Mouse (Mus musculus): ENCODE measurements around the gene Ercc6l2. TPM values are rescaled to one million over a fixed set of nuclear protein-coding genes. Genes with fewer than 3 reads are reported as not detected.
A peak's percentile ranks its signal among the peaks of the same experiment; 100 is the strongest.

Gene Ercc6l2
- total and polyA plus RNA-seq, 3 experiments: 2.1 to 9.8 (median 8.1) TPM

GRCm38 (mm10) chr13:63807979-63808378 lies 7.1 kb upstream of the Ercc6l2 start:
- 90% methylated on average over 3 of the region's 3 CpGs for WGBS
- no peaks in the 10 kb centered on the region for H3K79me2 ChIP-seq (replicated peaks; ENCODE audit: control insufficient read depth, insufficient read depth, low read length)
- no peak overlapping the region for H3K9ac ChIP-seq (ENCODE audit: low read depth, low read length)
- H3K36me3 ChIP-seq (ENCODE audit: control insufficient read depth, insufficient read depth, low read length): no peaks in the 10 kb centered on the region
- no peak for TF ChIP-seq CTCF (IDR thresholded peaks at IDR 0.05)
- no peak for TF ChIP-seq EP300 (IDR thresholded peaks at IDR 0.05; ENCODE audit: insufficient read depth, low read depth, low read length)
- no peak for TF ChIP-seq POLR2A (IDR thresholded peaks at IDR 0.05; ENCODE audit: insufficient read depth, low read depth, low read length)
- H3K27me3 ChIP-seq (ENCODE audit: control insufficient read depth, insufficient read depth, low read length): no peaks in the 10 kb centered on the region
- no peak overlapping the region for H3K4me3 ChIP-seq
- H3K4me1 ChIP-seq (ENCODE audit: control insufficient read depth, insufficient read depth, low read length): no peaks in the 10 kb centered on the region
- intact Hi-C loops (cut with DNase I): no loop called here
- no peak overlapping the region for H3K27ac ChIP-seq
- no peak for DNase-seq

GRCm38 (mm10) chr13:63811477-63811876 lies 3.6 kb upstream of the Ercc6l2 start:
- DNase-seq: no peak
- intact Hi-C loops (cut with DNase I): loop anchor here (5.0 to 10.0 kb wide), 3 partner anchors 117 to 343 kb away; partner anchors contain the start of gene Zfp367
- Histone ChIP-seq H3K36me3 (ENCODE audit: control insufficient read depth, insufficient read depth, low read length) (no peaks in the 10 kb centered on the region; the same call in 1 of the 2 replicates), H3K27me3 (ENCODE audit: control insufficient read depth, insufficient read depth, low read length) (no peaks in the 10 kb centered on the region), H3K4me3 (no peak overlapping the region), H3K4me1 (ENCODE audit: control insufficient read depth, insufficient read depth, low read length) (peaks cover 5% of the 10 kb centered on the region), H3K9ac (ENCODE audit: low read depth, low read length) (no peak overlapping the region), H3K79me2 (replicated peaks; ENCODE audit: control insufficient read depth, insufficient read depth, low read length) (no peaks in the 10 kb centered on the region), H3K27ac (no peak overlapping the region)
- TF ChIP-seq POLR2A (IDR thresholded peaks at IDR 0.05; ENCODE audit: insufficient read depth, low read depth, low read length): no peak
- TF ChIP-seq CTCF (IDR thresholded peaks at IDR 0.05): no peak
- no peak for TF ChIP-seq EP300 (IDR thresholded peaks at IDR 0.05; ENCODE audit: insufficient read depth, low read depth, low read length)

GRCm38 (mm10) chr13:63815931-63816330 lies 891 bp downstream of the Ercc6l2 start:
- no peaks in the 10 kb centered on the region; the same call in 1 of the 2 replicates for H3K36me3 ChIP-seq (ENCODE audit: control insufficient read depth, insufficient read depth, low read length)
- peak overlapping the region; percentile 94 for H3K27ac ChIP-seq
- H3K4me1 ChIP-seq (ENCODE audit: control insufficient read depth, insufficient read depth, low read length): peaks cover 5% of the 10 kb centered on the region
- DNase-seq: no peak
- intact Hi-C loops (cut with DNase I): loop anchor here (5.0 to 10.0 kb wide), 3 partner anchors 121 to 384 kb away; partner anchors contain the start of gene Zfp367
- H3K79me2 ChIP-seq (replicated peaks; ENCODE audit: control insufficient read depth, insufficient read depth, low read length): no peaks in the 10 kb centered on the region
- H3K4me3 ChIP-seq: peak overlapping the region; percentile 75
- H3K27me3 ChIP-seq (ENCODE audit: control insufficient read depth, insufficient read depth, low read length): no peaks in the 10 kb centered on the region
- no peak for TF ChIP-seq POLR2A (IDR thresholded peaks at IDR 0.05; ENCODE audit: insufficient read depth, low read depth, low read length)
- TF ChIP-seq CTCF (IDR thresholded peaks at IDR 0.05): no peak
- TF ChIP-seq EP300 (IDR thresholded peaks at IDR 0.05; ENCODE audit: insufficient read depth, low read depth, low read length): no peak
- H3K9ac ChIP-seq (ENCODE audit: low read depth, low read length): no peak overlapping the region

- H3K9ac ChIP-seq (ENCODE audit: low read depth, low read length): no peak overlapping the region
- DNase-seq: no peak
- H3K4me1 ChIP-seq (ENCODE audit: control insufficient read depth, insufficient read depth, low read length): no peaks in the 10 kb centered on the region
- WGBS: 87% methylated on average over 2 of the region's 2 CpGs
- H3K36me3 ChIP-seq (ENCODE audit: control insufficient read depth, insufficient read depth, low read length): no peaks in the 10 kb centered on the region
- no peaks in the 10 kb centered on the region for H3K27me3 ChIP-seq (ENCODE audit: control insufficient read depth, insufficient read depth, low read length)
- TF ChIP-seq CTCF (IDR thresholded peaks at IDR 0.05) (no peak), POLR2A (IDR thresholded peaks at IDR 0.05; ENCODE audit: insufficient read depth, low read depth, low read length) (no peak), EP300 (IDR thresholded peaks at IDR 0.05; ENCODE audit: insufficient read depth, low read depth, low read length) (no peak)
- H3K4me3 ChIP-seq: no peak overlapping the region
- no peaks in the 10 kb centered on the region for H3K79me2 ChIP-seq (replicated peaks; ENCODE audit: control insufficient read depth, insufficient read depth, low read length)
- no peak overlapping the region for H3K27ac ChIP-seq
- intact Hi-C loops (cut with DNase I): no loop called here
These were observed 30.7 kb downstream of the Ercc6l2 start for GRCm38 (mm10) chr13:63845758-63846157.

GRCm38 (mm10) chr13:63850308-63851011 lies 35.4 kb downstream of the Ercc6l2 start:
- TF ChIP-seq EP300 (IDR thresholded peaks at IDR 0.05; ENCODE audit: insufficient read depth, low read depth, low read length) (no peak), CTCF (IDR thresholded peaks at IDR 0.05) (no peak), POLR2A (IDR thresholded peaks at IDR 0.05; ENCODE audit: insufficient read depth, low read depth, low read length) (no peak)
- Histone ChIP-seq H3K4me1 (ENCODE audit: control insufficient read depth, insufficient read depth, low read length) (no peaks in the 10 kb centered on the region), H3K27ac (no peak overlapping the region), H3K9ac (ENCODE audit: low read depth, low read length) (no peak overlapping the region), H3K4me3 (no peak overlapping the region), H3K27me3 (ENCODE audit: control insufficient read depth, insufficient read depth, low read length) (no peaks in the 10 kb centered on the region), H3K36me3 (ENCODE audit: control insufficient read depth, insufficient read depth, low read length) (no peaks in the 10 kb centered on the region), H3K79me2 (replicated peaks; ENCODE audit: control insufficient read depth, insufficient read depth, low read length) (no peaks in the 10 kb centered on the region)
- no peak for DNase-seq
- intact Hi-C loops (cut with DNase I): no loop called here
- WGBS: 96% methylated on average over 3 of the region's 3 CpGs

GRCm38 (mm10) chr13:63872585-63873282 lies 57.7 kb downstream of the Ercc6l2 start:
- Histone ChIP-seq H3K79me2 (replicated peaks; ENCODE audit: control insufficient read depth, insufficient read depth, low read length) (no peaks in the 10 kb centered on the region), H3K4me3 (no peak overlapping the region), H3K4me1 (ENCODE audit: control insufficient read depth, insufficient read depth, low read length) (no peaks in the 10 kb centered on the region), H3K27me3 (ENCODE audit: control insufficient read depth, insufficient read depth, low read length) (no peaks in the 10 kb centered on the region), H3K36me3 (ENCODE audit: control insufficient read depth, insufficient read depth, low read length) (no peaks in the 10 kb centered on the region; the same call in 1 of the 2 replicates), H3K27ac (no peak overlapping the region), H3K9ac (ENCODE audit: low read depth, low read length) (no peak overlapping the region)
- no peak for DNase-seq
- TF ChIP-seq EP300 (IDR thresholded peaks at IDR 0.05; ENCODE audit: insufficient read depth, low read depth, low read length): no peak
- no peak for TF ChIP-seq POLR2A (IDR thresholded peaks at IDR 0.05; ENCODE audit: insufficient read depth, low read depth, low read length)
- no peak for TF ChIP-seq CTCF (IDR thresholded peaks at IDR 0.05)
- intact Hi-C loops (cut with DNase I): no loop called here
- WGBS: 92% methylated on average over 2 of the region's 2 CpGs
